Mouse (Mus musculus): Measurements from ENCODE around the gene Ap1s3. TPM values are rescaled to one million over a fixed set of nuclear protein-coding genes. Genes with fewer than 3 reads are reported as not detected.

Ap1s3 gene
- 0.43 and 0.54 TPM in 2 replicates for polyA plus RNA-seq (2015; fragmentation: Nextera tagmentation; extraction: Ambion mirVana)

DNA sequence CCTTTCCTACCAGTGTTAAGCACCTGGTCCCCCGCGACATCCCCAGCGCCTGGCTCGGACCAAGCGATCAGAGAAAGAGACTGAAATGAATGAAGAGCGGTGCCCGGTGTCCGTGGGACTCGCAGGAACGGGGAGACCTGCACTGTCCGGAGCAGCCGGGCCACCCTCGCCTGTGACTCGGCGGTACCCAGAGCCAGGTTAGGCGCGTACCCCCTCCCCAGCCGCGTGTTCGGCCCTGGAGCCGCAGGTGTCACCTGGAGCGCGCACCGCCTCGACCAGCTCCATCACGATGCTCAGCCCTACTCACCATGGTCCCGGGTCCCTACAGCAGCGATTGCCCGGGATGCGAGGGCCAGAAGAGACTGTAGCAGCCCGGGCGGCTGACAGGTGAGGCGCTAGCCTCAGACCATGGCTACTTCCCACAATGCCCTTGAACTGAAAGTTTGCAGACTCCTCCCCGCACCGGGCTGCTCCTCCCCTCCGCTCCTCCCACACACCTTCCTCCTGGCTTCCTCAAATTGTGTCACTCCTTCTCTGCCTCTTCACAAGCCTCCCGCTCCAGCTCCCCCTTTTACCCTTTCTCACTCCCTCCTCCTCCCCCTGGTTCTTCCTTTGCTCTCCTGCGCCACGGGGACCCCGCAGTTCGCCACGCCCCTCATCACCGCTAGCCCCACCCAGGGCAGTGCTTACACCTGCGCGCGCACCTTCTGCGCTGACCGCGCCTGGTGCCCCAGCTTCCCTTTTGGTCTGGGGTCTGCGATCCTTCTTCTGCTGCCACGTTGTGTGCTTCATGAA, at the start of gene Ap1s3:
Gene Ap1s3 (minus strand): TSS at position 430 of the 795 bp plus-strand sequence.
- ATAC-seq (ENCODE audit: insufficient read depth, low FRiP score): peak; percentile 94
- Histone ChIP-seq H3K4me2 (ENCODE audit: low read depth, low read length) (peak within 1 kb of the TSS; percentile 85), H3K36me3 (ENCODE audit: control insufficient read depth, insufficient read depth, low read length) (no peaks in the 10 kb centered on the region), H3K9me3 (replicated peaks; ENCODE audit: control insufficient read depth, low read length) (no peaks in the 10 kb centered on the region), H3K4me1 (ENCODE audit: control insufficient read depth, insufficient read depth, low read length) (peaks cover 11% of the 10 kb centered on the region; the same call in 1 of the 2 replicates), H3K27me3 (ENCODE audit: control insufficient read depth, insufficient read depth, low read length) (peaks cover 4% of the 10 kb centered on the region), H3K4me3 (replicated peaks; ENCODE audit: low read length) (peak within 1 kb of the TSS; percentile 74), H3K9ac (ENCODE audit: low read length) (peak within 1 kb of the TSS; percentile 79), H3K27ac (ENCODE audit: low read length) (peak within 1 kb of the TSS; percentile 52; the same call in 1 of the 2 replicates)
- under 1% methylated on average over 51 of the region's 51 CpGs for WGBS

DNA sequence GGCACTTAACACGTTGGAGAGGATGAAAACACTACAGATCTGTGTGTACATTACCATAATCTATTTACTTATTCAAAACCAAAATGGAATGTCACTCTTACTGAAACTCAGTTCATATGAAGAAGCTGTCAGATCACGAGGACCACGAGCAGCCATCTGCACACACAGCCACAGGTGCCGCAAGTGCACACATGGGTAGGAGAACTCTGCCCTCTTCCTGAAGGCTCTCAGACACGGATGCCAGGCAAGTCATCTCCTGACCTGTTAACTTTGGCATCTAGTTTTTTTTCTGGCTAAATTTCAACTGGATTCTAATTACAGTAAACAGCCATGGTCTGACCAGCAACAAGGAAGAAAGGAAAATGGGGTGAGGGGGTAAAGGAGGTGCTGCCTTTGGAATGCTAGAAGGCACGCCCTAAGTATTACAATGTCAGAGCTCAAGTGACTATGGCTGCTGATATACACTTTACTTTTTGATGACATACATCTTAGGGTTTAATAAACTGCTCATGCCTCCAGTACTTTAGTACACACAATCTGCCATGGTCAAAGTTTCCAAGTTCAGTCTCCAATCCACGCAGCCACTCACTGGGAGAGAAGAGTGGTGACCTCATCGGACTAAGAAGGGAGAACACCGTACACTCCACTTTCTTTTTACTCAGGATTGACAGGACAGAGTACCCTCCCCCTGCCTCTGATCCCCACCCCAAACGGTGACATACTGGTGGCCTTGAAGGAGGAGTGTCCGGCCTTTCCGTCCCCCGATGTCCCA, 42.6 kb upstream of the Ap1s3 start:
- no peak overlapping the region for H3K9ac ChIP-seq (ENCODE audit: low read length)
- 0 out of 2 replicates have a peak, but pooled peaks cover 4% of the 10 kb centered on the region for H3K4me1 ChIP-seq (ENCODE audit: control insufficient read depth, insufficient read depth, low read length)
- WGBS: 81% methylated on average over 13 of the region's 13 CpGs
- no peak overlapping the region for H3K4me3 ChIP-seq (replicated peaks; ENCODE audit: low read length)
- H3K4me2 ChIP-seq (ENCODE audit: low read depth, low read length): no peak overlapping the region
- no peaks in the 10 kb centered on the region for H3K27me3 ChIP-seq (ENCODE audit: control insufficient read depth, insufficient read depth, low read length)
- no peaks in the 10 kb centered on the region for H3K36me3 ChIP-seq (ENCODE audit: control insufficient read depth, insufficient read depth, low read length)
- no peak for ATAC-seq (ENCODE audit: insufficient read depth, low FRiP score)
- H3K9me3 ChIP-seq (replicated peaks; ENCODE audit: control insufficient read depth, low read length): no peaks in the 10 kb centered on the region
- no peak overlapping the region for H3K27ac ChIP-seq (ENCODE audit: low read length)

DNA sequence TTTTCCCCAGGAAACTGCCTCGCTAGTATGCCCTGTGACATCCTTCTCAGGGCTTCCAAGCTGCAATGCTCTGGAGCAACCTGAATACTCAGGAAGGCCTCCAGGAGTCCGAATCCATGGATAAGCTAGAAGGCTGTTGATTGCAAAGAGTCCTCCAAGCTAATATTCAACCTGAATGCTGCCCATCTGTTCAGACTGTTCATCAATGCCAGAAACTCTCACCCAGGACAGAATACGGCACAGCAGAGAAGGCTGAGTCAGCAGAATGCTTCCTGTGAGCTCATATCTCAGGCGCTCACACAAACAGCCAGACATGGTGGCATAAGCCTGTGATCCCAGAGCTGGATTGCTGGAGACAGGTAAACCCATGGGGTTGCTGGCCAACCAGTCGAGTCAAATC, 41.3 kb upstream of the Ap1s3 start:
- ATAC-seq (ENCODE audit: insufficient read depth, low FRiP score): no peak
- 90% methylated on average over 5 of the region's 5 CpGs for WGBS
- Histone ChIP-seq H3K27me3 (ENCODE audit: control insufficient read depth, insufficient read depth, low read length) (no peaks in the 10 kb centered on the region), H3K36me3 (ENCODE audit: control insufficient read depth, insufficient read depth, low read length) (no peaks in the 10 kb centered on the region), H3K9me3 (replicated peaks; ENCODE audit: control insufficient read depth, low read length) (no peaks in the 10 kb centered on the region), H3K27ac (ENCODE audit: low read length) (no peak overlapping the region), H3K9ac (ENCODE audit: low read length) (no peak overlapping the region), H3K4me1 (ENCODE audit: control insufficient read depth, insufficient read depth, low read length) (0 out of 2 replicates have a peak, but pooled peaks cover 4% of the 10 kb centered on the region), H3K4me3 (replicated peaks; ENCODE audit: low read length) (no peak overlapping the region), H3K4me2 (ENCODE audit: low read depth, low read length) (no peak overlapping the region)

DNA sequence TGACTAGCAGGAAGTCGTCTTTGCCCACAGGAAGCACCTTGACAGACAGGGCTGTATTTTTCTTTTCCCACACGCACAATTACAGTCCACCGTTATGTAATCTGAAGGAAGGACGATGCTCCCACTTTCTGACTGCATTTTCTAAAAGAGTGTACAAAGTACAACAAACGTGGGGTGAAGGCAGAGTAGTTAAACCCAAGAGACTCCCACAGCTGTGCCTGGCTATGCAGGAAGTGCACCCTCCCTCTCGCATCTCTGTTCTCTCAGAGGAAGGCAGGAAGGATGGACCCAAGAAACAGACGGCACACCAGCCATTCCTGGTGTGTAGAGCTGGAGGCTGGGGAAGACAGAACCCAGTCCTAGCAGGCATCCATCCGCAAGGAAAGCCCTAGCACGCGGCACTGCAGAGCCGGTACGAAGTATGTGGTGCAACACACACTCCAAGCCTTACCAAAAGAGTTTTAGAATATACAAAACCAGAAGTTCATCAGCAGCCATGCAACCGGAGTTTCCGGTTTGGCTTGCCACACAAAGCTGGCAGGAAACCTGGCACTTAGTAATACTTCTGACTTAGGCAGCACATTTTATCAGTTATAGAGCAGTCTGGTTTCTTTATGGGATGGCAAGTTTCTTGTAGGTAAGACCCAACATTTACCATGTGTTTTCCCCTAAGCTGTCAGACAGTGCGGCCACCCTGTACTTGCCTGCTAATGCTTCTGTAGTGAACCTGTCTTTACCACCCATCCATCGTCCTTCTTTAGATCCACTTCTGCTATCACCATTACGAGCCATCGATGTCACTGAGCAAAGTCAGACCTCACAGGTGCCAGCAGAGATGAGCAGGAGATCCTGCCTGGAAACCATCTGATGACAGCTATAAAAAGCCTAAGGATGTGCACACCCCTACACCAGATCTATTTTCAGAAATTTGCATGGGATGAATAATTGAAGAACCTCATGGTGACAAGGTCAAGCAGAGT, 39.7 kb upstream of the Ap1s3 start:
- peak overlapping the region; percentile 60 for H3K27ac ChIP-seq (ENCODE audit: low read length)

DNA sequence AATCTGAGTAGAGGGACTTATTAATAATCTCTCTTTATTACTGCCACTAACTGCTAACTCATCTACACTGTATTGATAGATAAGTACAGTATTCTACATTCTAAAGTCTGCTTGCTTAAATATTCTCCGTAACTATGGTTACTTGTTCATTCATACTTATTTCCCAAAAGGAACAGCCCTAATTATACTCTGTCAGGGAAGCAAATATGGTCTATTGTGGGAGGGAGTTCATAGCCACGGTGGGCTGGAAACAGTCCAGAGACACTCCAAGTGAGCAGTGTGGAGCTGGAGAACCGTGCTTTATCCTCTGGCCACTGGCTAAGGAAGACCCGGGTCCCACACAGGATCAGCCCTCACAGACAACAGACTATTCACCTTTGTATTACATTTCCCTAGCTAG, 38.9 kb upstream of the Ap1s3 start:
- H3K9me3 ChIP-seq (replicated peaks; ENCODE audit: control insufficient read depth, low read length): no peaks in the 10 kb centered on the region
- H3K27me3 ChIP-seq (ENCODE audit: control insufficient read depth, insufficient read depth, low read length): no peaks in the 10 kb centered on the region
- 0 out of 2 replicates have a peak, but pooled peaks cover 4% of the 10 kb centered on the region for H3K4me1 ChIP-seq (ENCODE audit: control insufficient read depth, insufficient read depth, low read length)
- no peak overlapping the region for H3K27ac ChIP-seq (ENCODE audit: low read length)
- no peak overlapping the region for H3K9ac ChIP-seq (ENCODE audit: low read length)
- no peaks in the 10 kb centered on the region for H3K36me3 ChIP-seq (ENCODE audit: control insufficient read depth, insufficient read depth, low read length)
- H3K4me2 ChIP-seq (ENCODE audit: low read depth, low read length): no peak overlapping the region
- H3K4me3 ChIP-seq (replicated peaks; ENCODE audit: low read length): no peak overlapping the region
- 58% methylated on average over 4 of the region's 4 CpGs for WGBS
- no peak for ATAC-seq (ENCODE audit: insufficient read depth, low FRiP score)

More for the DNA sequence above, 39.7 kb upstream of the Ap1s3 start:
- no peak for ATAC-seq (ENCODE audit: insufficient read depth, low FRiP score)
- no peaks in the 10 kb centered on the region for H3K9me3 ChIP-seq (replicated peaks; ENCODE audit: control insufficient read depth, low read length)
- no peak overlapping the region for H3K9ac ChIP-seq (ENCODE audit: low read length)
- 70% methylated on average over 18 of the region's 18 CpGs for WGBS
- no peak overlapping the region for H3K4me2 ChIP-seq (ENCODE audit: low read depth, low read length)
- H3K36me3 ChIP-seq (ENCODE audit: control insufficient read depth, insufficient read depth, low read length): no peaks in the 10 kb centered on the region
- no peak overlapping the region for H3K4me3 ChIP-seq (replicated peaks; ENCODE audit: low read length)
- H3K4me1 ChIP-seq (ENCODE audit: control insufficient read depth, insufficient read depth, low read length): 0 out of 2 replicates have a peak, but pooled peaks cover 4% of the 10 kb centered on the region
- H3K27me3 ChIP-seq (ENCODE audit: control insufficient read depth, insufficient read depth, low read length): no peaks in the 10 kb centered on the region

DNA sequence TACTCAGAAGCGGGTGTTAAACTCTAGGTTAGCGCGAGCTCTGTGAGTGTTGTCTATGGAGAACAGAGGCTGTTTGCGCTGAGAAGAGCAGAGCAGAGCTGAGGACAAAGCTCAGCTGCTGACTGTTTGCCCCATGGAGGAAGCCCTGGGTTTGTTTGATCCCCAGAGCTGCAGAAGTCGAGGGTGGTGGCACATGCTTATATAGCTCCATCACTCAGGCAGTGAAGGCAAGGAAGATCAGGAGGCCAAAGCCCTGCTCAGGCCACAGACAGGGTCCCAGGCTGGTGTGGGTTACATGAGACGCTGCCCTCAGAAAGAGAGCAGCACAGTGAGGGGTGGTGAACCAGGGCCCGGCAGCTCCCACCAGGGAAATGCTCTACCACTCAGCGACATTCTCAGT, 38.4 kb upstream of the Ap1s3 start:
- H3K9me3 ChIP-seq (replicated peaks; ENCODE audit: control insufficient read depth, low read length): no peaks in the 10 kb centered on the region
- no peak overlapping the region for H3K9ac ChIP-seq (ENCODE audit: low read length)
- H3K27me3 ChIP-seq (ENCODE audit: control insufficient read depth, insufficient read depth, low read length): no peaks in the 10 kb centered on the region
- H3K4me2 ChIP-seq (ENCODE audit: low read depth, low read length): no peak overlapping the region
- no peak overlapping the region for H3K4me3 ChIP-seq (replicated peaks; ENCODE audit: low read length)
- WGBS: 77% methylated on average over 8 of the region's 8 CpGs
- 0 out of 2 replicates have a peak, but pooled peaks cover 4% of the 10 kb centered on the region for H3K4me1 ChIP-seq (ENCODE audit: control insufficient read depth, insufficient read depth, low read length)
- no peak overlapping the region for H3K27ac ChIP-seq (ENCODE audit: low read length)
- ATAC-seq (ENCODE audit: insufficient read depth, low FRiP score): no peak
- H3K36me3 ChIP-seq (ENCODE audit: control insufficient read depth, insufficient read depth, low read length): 0 out of 2 replicates have a peak, but pooled peaks cover 2% of the 10 kb centered on the region

DNA sequence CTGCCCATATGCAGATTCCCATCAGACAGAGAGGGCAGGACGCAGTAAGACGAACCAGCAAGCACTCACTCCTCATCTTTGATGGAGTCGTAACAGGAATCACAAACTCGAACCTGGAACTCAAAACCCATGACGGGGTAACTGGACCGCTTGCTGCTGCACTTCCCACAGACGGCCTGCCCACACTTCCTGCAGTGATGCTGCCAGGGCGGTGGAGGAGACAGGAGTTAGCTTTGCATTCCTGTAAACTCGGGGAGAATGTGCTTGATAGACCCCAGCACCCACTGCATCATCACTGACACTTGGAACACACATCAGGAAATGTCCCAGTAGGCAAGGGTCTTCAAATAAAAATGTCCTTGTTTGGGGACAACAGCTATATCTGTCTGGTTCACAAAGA, 35.6 kb upstream of the Ap1s3 start:
- Histone ChIP-seq H3K27me3 (ENCODE audit: control insufficient read depth, insufficient read depth, low read length) (no peaks in the 10 kb centered on the region), H3K9ac (ENCODE audit: low read length) (no peak overlapping the region), H3K4me1 (ENCODE audit: control insufficient read depth, insufficient read depth, low read length) (0 out of 2 replicates have a peak, but pooled peaks cover 4% of the 10 kb centered on the region), H3K9me3 (replicated peaks; ENCODE audit: control insufficient read depth, low read length) (no peaks in the 10 kb centered on the region), H3K4me2 (ENCODE audit: low read depth, low read length) (no peak overlapping the region), H3K36me3 (ENCODE audit: control insufficient read depth, insufficient read depth, low read length) (0 out of 2 replicates have a peak, but pooled peaks cover 4% of the 10 kb centered on the region), H3K27ac (ENCODE audit: low read length) (no peak overlapping the region), H3K4me3 (replicated peaks; ENCODE audit: low read length) (no peak overlapping the region)
- no peak for ATAC-seq (ENCODE audit: insufficient read depth, low FRiP score)
- WGBS: 83% methylated on average over 9 of the region's 9 CpGs

DNA sequence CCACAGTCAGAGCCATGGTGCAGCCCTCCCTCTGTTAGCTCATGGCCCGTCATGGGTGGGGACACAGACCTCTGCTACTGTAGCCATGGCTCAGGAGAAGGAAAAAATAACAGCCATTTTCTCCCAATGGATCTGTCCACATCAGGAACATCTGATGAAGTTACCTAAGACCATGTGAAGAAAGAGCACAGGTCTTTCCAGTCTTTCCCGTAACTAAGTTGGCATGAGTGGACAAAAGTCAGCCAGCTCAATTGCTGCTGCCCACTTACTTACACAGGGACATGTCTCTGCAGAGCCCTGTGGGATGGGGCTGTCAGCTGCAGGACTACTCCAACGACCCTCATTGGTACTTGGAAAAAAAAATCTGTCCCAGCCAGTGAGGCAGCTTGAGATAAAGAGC, 34.9 kb upstream of the Ap1s3 start:
- no peak for ATAC-seq (ENCODE audit: insufficient read depth, low FRiP score)
- 83% methylated on average over 3 of the region's 3 CpGs for WGBS
- H3K4me2 ChIP-seq (ENCODE audit: low read depth, low read length): no peak overlapping the region
- H3K9ac ChIP-seq (ENCODE audit: low read length): no peak overlapping the region
- no peak overlapping the region for H3K4me3 ChIP-seq (replicated peaks; ENCODE audit: low read length)
- no peak overlapping the region for H3K27ac ChIP-seq (ENCODE audit: low read length)
- H3K9me3 ChIP-seq (replicated peaks; ENCODE audit: control insufficient read depth, low read length): no peaks in the 10 kb centered on the region
- H3K4me1 ChIP-seq (ENCODE audit: control insufficient read depth, insufficient read depth, low read length): 0 out of 2 replicates have a peak, but pooled peaks cover 4% of the 10 kb centered on the region
- H3K36me3 ChIP-seq (ENCODE audit: control insufficient read depth, insufficient read depth, low read length): 0 out of 2 replicates have a peak, but pooled peaks cover 4% of the 10 kb centered on the region
- H3K27me3 ChIP-seq (ENCODE audit: control insufficient read depth, insufficient read depth, low read length): no peaks in the 10 kb centered on the region
